Mouse (Mus musculus): ENCODE data around the gene Prr29.

GRCm38 (mm10) chr11:106316416-106316815 is 48.9 kb upstream of the Prr29 start:
- TF ChIP-seq CTCF (IDR thresholded peaks at IDR 0.05; ENCODE audit: low read depth) = no peak
- no peak for TF ChIP-seq EP300 (IDR thresholded peaks at IDR 0.05; ENCODE audit: low read depth)

All from liver, postnatal 0 days (tissue).